Mouse (Mus musculus) forelimb bud, embryonic 11.5 days (tissue): ENCODE results near the gene Azin2.

ENCODE experiments used
- DNase-seq: peaks from one replicate; pipeline ENCODE4 v3.0.0-alpha.2; 2012; ENCODE audit warnings: low read depth, low spot score

The Azin2 gene

DNA sequence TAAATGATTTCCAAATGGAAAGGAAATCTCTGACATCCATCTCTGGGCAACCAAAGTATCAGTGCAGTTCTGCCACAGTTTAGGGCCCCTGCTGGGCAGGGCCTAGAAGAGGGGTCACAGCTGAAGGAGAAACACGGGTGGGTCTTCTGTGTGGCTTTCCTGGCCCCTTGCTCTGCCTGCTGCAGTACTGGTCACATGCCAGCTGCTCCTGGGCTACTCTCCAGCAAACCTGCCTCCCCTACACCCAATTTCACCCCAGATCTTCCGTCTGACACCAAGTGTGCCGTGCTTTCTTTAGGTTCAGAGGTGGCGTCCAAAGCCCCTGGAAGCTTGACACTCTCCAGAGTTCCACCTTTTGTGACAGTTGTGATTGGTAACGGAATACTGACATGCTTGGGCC, 26.6 kb downstream of the Azin2 start:
- no peak for DNase-seq

DNA sequence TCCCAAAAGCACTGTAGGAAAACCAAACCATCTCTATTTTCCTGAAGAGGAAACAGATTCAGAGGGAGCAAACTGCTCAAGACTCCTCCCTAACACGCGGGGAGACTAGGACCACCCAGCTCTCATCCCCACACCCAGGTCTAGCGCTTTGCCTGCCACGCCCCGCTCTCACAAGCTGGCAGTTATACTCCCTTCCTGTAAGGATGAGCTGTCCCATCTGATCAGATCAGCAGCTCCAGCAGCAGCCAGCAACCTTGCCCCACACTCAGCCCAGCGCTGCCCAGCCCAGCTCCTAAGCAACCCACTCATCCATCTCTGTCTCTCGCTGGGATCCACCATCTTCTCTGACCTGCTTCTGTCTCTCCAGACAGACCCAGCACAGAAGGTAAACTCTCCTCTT, 29.5 kb downstream of the Azin2 start:
- DNase-seq = no peak

DNA sequence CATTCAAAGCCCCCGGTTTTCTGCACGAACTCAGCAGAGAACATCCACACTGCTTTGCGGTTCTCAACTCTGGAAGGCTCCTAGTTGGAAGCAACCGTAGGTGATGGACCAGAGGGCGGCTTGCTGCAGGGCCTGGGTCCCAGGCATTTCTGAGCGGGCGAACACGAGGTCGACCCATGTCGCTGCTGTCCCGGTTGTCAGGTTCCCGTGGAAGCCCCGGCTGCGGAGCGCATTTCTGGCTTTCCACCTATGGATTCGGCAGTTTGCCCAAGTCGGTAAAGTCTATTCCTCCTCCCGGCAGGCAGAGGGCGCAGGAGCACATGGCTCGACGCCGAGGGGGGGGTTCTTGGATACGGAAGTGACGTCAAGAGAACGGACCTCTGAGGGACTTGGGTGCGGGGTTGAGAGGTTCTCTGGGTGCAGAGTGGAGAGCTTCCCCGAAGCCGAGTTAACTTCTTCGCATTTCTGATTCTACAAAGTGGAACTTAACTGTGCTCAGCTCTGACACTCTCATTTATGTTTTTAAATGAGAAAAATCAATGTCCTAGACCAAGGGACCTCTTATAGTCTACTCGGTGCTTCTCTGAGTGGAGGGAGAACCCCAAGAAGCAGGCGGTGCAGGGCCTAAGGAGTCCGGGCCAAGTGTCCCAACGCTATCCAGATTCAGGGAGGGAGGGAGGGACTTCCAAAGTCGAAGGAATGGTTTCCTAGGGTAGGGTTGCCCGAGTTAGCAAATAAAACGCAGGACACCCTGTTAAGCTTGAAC, 37.2 kb downstream of the Azin2 start:
- DNase-seq = peak; percentile 88

DNA sequence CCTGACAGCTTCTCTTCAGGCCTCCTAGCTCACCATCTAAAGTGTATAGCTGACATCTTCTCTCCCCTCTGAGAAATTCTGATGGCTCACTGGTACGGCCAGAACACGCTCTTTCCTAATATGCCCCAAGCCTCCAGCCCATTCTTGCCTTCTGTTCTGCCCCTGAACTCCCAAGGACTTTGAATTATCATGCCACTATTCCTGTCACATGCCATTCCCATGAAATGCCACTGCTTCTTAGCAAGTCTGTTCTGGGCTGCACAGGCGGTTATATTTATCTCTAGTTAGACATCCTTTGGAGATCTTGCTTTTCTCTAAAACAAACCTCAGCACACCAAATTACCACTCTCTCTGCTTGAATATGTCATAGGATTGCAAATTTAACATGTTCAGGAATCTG, 38.6 kb downstream of the Azin2 start:
- no peak for DNase-seq

DNA sequence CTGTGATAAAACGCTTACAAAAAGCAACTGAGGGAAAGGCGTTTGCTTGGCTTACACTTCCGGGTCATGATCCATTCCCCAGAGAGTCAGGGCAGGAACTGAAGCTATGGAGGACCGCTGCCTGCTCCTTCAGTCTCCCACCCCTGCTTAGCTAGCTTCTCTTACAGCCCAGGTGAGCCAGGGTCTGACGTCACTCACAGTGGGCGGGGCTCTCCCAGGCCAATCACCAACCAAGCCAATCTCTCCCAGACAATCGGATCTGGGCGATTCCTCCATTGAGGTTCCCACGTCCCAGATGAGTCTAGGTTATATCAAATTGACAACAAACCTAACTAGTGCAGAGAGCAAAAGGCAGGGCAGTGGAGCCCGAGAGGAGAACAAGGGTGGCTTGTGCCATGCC, 43.1 kb downstream of the Azin2 start:
- DNase-seq = no peak

DNA sequence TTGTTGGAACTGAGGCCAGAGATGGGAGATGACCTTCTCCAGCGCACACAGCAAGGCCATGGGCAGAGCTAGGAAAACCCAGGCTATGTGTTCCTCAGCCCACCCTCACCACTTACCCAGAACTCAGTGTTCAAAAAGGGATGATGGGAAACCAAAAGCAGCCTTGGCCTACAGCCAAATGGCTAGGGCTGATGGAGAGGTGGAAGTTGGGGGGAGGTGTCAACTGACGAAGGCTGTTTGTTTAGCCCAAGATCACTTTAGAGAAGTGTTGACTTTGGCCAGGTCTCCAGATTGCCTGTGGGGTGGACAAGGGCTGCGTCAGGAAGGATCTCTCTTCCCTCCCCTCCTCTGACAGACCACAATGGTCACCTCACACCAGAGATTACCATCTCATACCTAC, 44.1 kb downstream of the Azin2 start:
- no peak for DNase-seq

DNA sequence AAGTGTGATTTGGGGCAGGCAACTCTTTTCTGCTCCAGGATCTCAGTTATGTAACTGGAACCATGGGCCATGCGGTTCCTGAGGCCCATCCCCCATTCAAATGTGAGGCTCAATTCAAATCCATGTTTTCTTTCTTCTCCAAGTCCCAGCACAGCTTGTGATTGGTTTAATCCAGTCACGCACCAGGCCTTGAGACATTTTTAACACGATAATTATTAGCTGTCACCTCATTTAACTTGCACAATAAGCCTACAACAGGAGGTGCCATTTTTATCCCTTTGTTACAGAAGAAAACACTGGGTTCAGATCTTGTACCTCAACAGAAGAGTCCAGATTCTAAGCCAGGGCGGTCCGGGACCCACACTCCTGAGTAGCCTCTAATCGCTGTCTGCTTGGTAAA, 44.5 kb downstream of the Azin2 start:
- DNase-seq = no peak

DNA sequence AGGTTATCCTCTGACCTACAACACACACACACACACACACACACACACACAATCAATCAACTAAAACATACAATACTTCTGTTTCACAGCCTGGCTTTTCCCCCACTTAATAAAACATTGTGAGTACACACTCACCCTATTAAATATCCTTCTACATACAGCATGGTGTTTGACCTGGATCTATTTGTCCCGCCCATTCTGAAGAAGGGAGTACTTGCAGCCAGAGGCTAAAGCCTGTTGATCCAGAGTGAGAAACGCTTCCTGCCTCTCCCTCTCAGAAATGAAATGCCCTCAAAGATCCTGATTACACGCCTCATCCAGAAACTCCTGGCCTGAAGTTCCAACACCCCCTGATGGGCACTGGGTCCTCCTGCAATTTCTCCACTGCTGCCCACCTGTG, 45.1 kb downstream of the Azin2 start:
- DNase-seq = no peak

DNA sequence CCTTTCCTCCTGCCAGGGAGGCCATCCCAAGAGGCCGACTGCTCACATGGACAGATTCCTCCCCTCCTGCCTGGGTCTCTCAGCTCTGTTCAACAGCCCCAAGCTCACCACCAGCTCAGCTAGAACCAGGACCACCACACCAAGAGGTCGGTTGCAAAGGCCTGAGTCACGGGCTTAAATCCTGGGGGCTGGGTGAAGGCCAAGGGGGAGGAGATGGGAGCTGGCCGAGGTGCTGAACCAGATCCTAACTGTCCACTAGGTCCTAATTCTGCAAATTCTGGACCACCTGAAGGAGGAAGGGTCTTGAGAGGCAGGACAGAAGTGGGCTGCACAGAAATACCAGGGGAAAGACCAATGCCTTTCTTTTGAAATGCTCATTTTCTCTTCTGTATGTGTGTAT, 48.4 kb downstream of the Azin2 start:
- DNase-seq = peak; percentile 75

DNA sequence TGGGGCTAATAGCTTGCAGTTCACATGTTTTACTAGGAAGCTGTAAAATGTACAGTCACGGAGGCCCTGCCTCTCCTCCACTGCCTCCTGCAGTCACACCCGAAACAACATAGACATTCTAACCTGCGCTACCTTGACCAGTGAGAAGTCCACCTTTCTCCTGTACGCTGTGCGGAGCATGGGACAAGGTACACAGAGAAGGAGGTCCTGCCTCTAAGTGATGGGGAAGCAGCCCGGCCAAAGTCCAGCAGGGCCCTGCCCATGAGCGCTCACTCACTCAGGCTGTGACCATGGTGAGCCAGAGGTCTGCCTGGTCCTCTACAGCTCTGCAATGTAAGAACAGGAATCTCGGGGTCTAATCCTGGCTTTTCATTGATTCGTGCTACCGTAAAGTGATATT, 50.2 kb downstream of the Azin2 start:
- no peak for DNase-seq

DNA sequence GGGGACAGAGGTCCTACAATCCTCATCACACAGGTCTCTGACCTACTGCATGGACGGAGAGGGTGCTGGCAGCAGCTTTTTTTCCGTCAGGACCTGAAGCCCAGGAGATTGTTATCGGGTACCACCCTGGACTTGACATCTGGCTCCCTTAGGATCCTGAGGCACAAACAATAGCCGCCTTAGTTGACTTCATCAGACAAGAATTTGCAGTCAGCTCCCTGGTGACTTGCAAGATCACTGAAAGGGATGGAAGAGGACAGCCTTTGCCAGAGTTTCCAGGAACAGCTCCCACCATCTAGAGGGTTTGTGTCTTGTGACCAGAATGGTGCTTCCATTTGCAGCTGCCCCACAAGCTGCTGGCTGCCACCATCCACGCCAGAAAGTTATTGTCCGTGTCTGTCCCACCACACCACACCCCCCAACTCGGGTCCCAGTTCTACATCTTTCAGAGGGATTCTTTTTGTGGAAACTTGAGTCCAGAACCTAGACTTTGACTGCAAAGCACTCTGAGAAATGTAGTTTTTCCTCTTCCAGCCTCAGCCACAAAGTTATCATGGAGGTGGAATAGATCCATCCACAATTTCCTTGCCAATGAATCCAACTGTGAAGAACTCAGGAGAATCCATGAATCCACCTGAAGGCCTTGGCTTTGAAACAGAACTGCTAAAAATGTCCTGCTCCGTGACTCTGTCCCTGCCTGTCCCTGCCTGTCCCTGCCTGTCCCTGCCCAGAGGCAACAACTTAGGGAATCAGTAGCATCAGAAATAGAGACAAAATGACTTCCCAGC, 51.8 kb downstream of the Azin2 start:
- no peak for DNase-seq

DNA sequence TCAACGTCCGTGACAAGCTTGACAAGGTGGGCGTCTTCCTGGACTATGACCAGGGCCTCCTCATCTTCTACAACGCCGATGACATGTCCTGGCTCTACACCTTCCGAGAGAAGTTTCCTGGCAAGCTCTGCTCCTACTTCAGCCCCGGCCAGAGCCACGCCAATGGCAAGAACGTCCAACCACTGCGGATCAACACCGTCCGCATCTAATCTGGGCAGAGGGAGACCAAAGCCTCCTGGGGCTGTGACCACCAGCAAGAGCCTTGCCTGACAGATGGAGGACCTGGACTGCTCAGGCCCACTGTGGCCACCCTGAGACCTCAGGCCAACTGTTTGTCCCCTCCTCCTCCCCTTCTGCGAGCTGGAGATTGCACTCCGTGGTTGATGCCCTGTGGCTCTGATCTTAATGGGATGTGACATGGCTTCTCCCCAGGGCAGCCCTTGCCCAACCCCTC, 52.8 kb downstream of the Azin2 start:
- no peak for DNase-seq

DNA sequence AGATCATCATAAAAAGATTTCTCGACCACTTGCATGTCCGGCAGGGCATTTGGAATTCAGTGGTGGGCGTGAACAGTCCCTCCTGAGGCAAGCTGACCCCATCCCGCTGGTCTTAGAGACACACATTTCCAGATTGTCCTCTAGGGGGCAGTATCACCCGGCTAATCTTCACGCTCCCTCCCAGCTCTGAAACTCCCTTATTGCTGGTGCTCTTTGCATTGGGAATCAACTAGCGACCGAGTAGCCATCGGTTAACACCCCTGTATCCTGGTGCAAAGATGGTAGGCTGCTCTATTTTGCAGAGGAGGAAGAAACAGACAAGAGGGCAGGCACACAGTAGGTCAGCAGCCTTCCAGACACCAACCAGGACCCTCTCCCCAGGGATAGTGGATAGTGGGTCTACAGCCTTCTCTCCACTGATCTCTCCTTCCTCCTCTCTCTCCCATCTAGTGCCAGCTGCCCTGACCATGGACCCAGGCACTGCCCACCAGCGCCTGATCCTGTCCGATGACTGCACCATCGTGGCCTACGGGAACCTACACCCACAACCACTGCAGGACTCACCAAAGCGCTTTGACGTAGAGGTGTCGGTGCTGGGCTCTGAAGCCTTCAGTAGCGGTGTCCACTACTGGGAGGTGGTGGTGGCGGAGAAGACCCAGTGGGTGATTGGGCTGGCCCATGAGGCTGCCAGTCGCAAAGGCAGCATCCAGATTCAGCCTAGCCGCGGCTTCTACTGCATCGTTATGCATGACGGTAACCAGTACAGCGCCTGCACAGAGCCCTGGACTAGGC, 53.5 kb downstream of the Azin2 start:
- peak; percentile 79 for DNase-seq

DNA sequence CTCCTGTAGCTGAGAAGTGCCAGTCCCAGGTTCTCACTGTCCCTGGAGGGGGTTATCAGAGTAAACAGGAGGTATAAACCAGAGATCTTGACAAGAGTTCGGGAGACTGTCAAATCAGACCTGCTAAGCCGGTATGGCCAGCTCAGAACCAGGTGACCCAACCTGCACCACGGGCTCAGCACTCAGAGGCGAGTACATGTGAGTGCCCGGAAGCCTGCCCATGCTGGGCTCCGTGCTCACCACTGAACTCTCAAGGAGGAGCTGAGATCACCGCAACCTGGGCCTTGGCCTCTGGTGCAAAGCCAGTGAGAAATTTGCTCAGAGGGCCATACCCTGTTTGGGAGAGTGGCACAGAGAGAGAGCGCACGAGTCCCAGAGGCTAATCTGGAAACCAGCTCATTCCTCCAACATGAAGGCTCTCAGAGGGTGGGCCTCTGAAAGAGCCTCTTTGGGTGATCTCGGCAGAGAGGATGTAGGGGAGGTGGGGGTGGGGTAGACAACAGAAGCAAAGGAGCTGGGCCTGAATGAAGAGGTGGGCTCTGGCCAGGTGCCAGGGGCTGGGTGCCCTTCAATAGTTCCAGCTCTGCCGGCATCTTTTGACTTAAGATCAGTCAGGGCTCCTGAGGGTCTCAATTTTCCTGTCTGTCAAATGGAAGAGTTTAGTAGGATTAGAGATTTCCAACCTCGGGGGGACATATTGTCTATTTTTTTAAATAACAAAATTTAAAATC, 54.8 kb downstream of the Azin2 start:
- no peak for DNase-seq

DNA sequence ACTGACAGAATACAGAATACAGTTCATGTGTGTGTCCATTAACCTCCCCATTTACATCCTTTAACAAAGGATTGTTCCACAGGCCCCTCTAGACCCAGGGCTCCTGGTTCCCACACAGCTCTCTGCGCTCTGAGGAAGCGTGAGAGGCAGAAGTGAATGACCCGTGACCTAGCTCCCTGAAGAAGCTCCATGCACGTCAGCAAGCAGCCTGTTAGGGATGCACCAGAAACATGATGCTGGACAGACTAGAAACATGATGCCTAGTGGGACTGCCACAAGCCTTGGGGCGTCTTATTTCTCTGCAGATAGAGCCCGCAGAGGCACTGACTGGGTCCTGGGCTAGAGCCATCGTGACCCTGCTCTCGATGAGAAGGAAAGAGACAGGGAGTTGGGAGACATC, 55.5 kb downstream of the Azin2 start:
- peak; percentile 13 for DNase-seq

DNA sequence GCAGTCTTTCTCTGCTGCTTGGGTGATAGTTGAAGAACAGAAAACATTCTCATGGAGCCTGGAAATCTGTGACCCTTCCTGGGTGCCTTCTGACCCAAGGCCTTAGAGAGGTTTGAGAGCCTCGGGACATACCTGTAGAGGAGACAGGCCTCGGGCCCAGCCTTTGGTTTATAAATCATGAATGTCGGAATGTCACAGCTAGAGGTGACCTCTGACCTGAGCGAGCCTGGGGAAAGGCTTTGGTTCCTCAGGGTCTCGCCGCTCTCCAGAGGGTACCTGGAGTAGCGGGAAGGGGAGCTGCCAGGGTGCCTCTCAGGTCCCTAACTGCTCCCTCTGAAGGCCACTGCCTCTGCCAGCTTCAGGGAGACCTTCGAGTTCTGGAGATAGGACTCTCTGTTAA, 57.0 kb downstream of the Azin2 start:
- peak; percentile 9 for DNase-seq

DNA sequence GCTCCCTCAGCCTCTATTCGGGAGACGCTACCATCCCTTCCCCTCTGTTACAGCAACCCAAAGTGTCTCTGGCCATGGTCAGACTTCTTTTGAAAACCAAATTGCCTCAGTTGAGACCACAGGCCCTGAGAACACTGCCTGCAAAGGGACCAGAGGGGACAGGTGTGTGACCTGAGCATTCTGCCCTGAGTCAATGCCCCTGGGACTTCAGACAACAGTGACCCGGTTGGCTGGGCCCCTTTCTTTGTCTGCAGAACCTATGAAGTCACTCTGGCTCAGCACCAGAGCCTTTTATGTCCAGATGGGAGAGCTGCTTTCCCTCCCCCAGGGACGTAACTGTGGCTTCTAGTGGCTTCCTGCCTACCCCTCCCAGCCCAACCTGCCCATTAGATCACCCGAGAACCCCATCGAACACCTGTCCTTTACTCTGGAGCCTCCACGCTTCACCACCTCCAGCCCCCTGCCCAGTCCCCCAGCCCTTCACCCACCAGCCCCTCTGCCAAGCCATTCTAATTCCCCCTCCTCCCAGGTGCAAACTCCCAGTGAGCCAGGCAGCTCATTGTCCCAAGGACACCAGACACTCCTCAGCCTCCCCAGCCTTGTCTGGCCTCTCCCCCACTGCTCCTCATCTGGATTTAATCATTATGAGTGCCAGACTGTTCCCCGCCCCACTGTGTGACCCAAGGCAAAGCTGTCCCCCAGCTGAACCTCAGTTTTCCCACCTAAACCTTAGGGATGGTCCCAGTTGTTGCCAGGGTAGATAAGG, 58.0 kb downstream of the Azin2 start:
- DNase-seq = peak; percentile 71

DNA sequence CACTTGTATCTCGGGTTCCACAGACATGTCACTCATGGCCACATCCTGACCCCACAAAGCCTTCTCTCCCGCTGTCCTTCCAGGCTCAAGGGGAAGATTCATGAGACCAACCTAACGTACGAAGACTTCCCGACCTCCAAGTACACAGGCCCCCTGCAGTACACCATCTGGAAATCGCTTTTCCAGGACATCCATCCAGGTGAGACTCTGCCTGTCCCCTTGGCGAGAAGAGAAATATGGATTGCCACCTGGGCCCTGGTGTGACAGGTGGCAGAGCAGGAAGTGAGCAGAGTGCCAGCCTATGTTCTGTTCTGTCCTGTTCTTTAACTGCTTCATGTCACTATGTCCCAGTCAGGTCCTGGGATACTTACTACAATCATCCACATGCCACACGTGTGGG, 59.9 kb downstream of the Azin2 start:
- no peak for DNase-seq

DNA sequence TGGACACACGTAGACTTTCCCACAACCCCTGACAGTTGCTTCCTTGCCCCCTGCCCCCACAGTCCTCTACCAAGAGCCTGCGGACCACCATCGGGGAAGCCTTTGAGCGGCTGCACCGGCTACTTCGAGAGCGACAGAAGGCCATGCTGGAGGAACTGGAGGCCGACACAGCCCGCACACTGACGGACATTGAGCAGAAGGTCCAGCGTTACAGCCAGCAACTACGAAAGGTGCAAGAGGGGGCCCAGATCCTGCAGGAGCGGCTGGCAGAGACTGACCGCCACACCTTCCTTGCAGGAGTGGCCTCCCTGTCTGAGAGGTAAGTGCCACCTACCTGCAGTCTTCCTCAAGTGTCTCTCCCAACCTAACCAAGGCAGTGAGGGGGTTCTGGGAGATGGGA, 61.8 kb downstream of the Azin2 start:
- DNase-seq = no peak

DNA sequence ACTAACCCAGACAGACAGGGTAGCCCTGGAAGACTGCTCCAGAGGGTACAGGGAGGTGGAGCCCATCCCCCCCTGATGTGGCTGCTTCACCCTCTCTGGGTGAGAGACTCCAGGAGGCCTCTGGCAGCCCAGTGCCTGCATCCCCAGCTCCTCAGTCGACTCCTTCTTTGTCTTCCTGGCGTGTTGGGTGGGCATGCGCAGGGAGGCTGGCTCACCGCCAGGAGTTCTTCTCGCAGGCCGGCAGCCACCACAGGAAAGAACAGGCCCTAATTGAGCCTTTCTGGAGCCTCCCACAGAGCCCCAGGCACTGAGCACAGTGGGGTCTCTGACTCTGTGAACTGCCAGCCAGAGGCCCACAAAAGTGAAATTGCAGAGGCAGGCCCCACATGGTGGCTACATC, 62.9 kb downstream of the Azin2 start:
- peak; percentile 93 for DNase-seq

DNA sequence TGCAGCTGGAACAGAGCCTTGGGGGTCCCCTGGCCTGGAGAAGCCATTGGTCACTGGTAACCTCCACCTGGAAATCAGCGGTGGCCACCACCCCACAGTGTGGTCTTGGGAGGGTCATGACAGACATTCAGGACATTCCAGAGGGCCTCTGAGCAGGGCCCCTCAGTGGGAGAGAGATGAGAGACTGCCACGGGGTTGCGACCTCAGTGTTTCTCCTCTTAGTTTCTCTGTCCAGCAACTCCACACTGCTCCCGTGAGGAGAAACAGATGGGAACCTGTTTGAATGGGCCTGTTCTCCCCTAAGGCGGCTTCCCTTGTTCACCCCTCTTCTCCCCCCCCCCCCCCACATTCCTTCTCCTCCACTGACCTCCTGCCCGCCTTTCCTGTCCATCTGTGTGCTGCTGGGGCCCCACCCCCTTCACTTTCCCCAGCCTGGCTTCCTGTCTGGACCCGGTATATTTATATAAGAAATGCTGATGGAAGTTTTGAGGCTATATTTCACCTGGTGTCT, 64.3 kb downstream of the Azin2 start:
- peak; percentile 78 for DNase-seq
